Mouse (Mus musculus) ES-E14 (cell line): ENCODE results near the gene Cdc25a. TPM values are rescaled to one million over a fixed set of nuclear protein-coding genes. Genes with fewer than 3 reads are reported as not detected.

Experiments used
- DNase-seq: peaks from one replicate; pipeline ENCODE4 v3.0.0-alpha.2; 2013; ENCODE audit warnings: low read depth, low spot score
- H3K27ac ChIP-seq: 2 replicates; pipeline ENCODE4 v1.5.1; 2012; ENCODE audit warnings: low read depth, mild to moderate bottlenecking, low read length, moderate library complexity, mixed read lengths; ENCODE audit not compliant: poor library complexity, insufficient read depth, severe bottlenecking
- H3K36me3 ChIP-seq: 2 replicates; pipeline ENCODE4 v1.6.1; 2012; ENCODE audit warnings: mild to moderate bottlenecking, low read length, moderate library complexity, mixed read lengths; ENCODE audit not compliant: control insufficient read depth, poor library complexity, insufficient read depth, severe bottlenecking
- H3K4me1 ChIP-seq, 2 experiments: fragments of 150-350 bp in 1 of 2; sonication (generic) in 1 of 2; 2 replicates each; pipeline ENCODE4 v1.6.1; 2012; ENCODE audit warnings: low read length in 2 of 2, mild to moderate bottlenecking in 1 of 2, mixed read lengths in 1 of 2; ENCODE audit not compliant: control insufficient read depth in 2 of 2, insufficient read depth in 2 of 2, poor library complexity in 1 of 2
- H3K4me3 ChIP-seq, 2 experiments: fragments of 150-350 bp in 1 of 2; sonication (generic) in 1 of 2; 2 replicates each; pipeline ENCODE4 v1.5.1; 2012; ENCODE audit warnings: low read length in 2 of 2, low read depth in 1 of 2, mild to moderate bottlenecking in 1 of 2, mixed read lengths in 1 of 2; ENCODE audit not compliant: insufficient read depth in 1 of 2, poor library complexity in 1 of 2, severe bottlenecking in 1 of 2
- H3K9ac ChIP-seq: 2 replicates; pipeline ENCODE4 v1.6.1; 2012; ENCODE audit warnings: low read depth, mild to moderate bottlenecking, low read length, mixed read lengths; ENCODE audit not compliant: poor library complexity, insufficient read depth, severe bottlenecking
- H3K9me3 ChIP-seq: fragments of 150-350 bp; sonication (generic); 2 replicates; pipeline ENCODE4 v1.6.1; 2012; ENCODE audit warnings: low read depth, mild to moderate bottlenecking, low read length; ENCODE audit not compliant: control insufficient read depth, insufficient read depth
- CHD2 ChIP-seq: IDR thresholded peaks from 2 replicates; pipeline ENCODE4 v1.6.1; 2014; ENCODE audit warnings: mild to moderate bottlenecking, low read depth, low read length, inconsistent platforms
- HCFC1 ChIP-seq: IDR thresholded peaks from 2 replicates; pipeline ENCODE4 v1.6.1; 2012; ENCODE audit warnings: low read length, inconsistent platforms, borderline replicate concordance; ENCODE audit not compliant: insufficient read depth
- MAFK ChIP-seq: IDR thresholded peaks from 2 replicates; pipeline ENCODE4 v1.6.1; 2014; ENCODE audit warnings: mild to moderate bottlenecking, low read depth, low read length, inconsistent platforms; ENCODE audit not compliant: insufficient read depth
- ZC3H11A ChIP-seq: IDR thresholded peaks from 2 replicates; pipeline ENCODE4 v1.6.1; 2012; ENCODE audit warnings: low read depth, mild to moderate bottlenecking, inconsistent platforms, low read length, borderline replicate concordance
- ZNF384 ChIP-seq: IDR thresholded peaks from 2 replicates; pipeline ENCODE4 v1.6.1; 2012; ENCODE audit warnings: low read depth, low read length, inconsistent platforms
- in situ Hi-C, 2 experiments: fragments of 600-800 bp; cut with MboI; formaldehyde crosslinking; loops; one replicate each; pipeline ENCODE4 v1.15.1; 2025; ENCODE audit warnings: low sequenced_read_pairs in 2 of 2, inconsistent platforms in 1 of 2; ENCODE audit not compliant: unreplicated experiment in 2 of 2
- total RNA-seq: library from RNA; depleted of rRNA; stranded (reverse); fragments of 300-350 nt; gene quantifications from 2 replicates; pipeline ENCODE4 v1.2.3, GENCODE M21; 2012; rRNA removed

Gene Cdc25a
- total RNA-seq, 1 experiment, result 58.3 TPM

DNA sequence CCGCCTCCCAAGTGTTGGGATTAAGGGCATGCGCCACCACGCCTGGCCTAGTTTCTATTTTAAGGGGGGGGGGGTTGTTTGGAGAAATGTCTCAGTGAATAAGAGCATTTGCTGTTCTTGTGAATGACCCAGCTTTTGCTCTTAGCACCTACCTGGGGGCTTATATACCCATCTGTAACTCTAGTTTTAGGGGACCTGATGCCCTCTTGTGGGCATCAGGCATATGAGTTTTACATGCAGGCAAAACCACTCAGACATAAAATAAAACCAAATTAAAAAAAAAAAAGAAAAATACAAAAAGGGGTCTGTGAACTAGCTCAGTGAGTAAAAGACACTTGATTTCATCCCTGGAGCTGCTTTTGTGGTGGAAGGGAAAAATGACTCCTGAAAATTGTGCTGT lies 64.0 kb downstream of the Cdc25a start:
- Histone ChIP-seq H3K9me3 (no peaks in the 10 kb centered on the region), H3K36me3 (no peaks in the 10 kb centered on the region), H3K4me3 (no peak overlapping the region), H3K27ac (no peak overlapping the region), H3K9ac (no peak overlapping the region), H3K4me1 (peaks cover 0 to 8% of the 10 kb centered on the region in 2 experiments; a peak in 2 of 4 replicates)
- in situ Hi-C loops, result no loop called here
- DNase-seq, result no peak
- TF ChIP-seq ZNF384, result 0 out of 2 replicates have a peak, but pooled peaks have one; percentile 11
- TF ChIP-seq CHD2, result no peak

DNA sequence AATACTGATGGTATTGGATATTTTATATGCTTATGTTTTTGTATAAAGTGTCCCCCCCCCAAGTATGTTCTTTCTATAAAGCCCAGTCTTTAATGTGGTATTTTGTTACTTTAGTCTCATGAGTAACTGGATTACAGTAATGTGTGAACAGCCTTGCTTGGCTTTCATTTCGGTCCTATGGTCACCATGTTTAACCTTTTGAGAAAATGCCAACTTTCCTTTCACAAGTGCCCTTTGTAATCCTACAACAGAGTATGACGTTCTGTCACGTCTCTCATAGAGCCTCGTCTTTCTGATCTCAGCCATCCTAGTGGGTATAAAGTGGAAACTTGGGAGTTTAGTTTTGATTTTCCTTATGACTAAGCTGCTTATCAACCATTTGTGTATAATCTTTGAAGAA lies 67.4 kb downstream of the Cdc25a start:
- in situ Hi-C loops, result no loop called here

More for the DNA sequence above, 67.4 kb downstream of the Cdc25a start:
- H3K4me1 ChIP-seq, result peaks cover 0 to 8% of the 10 kb centered on the region in 2 experiments; a peak in 2 of 4 replicates
- H3K36me3 ChIP-seq, result no peaks in the 10 kb centered on the region
- TF ChIP-seq ZC3H11A, result no peak
- no peak for TF ChIP-seq MAFK
- no peak for TF ChIP-seq CHD2
- TF ChIP-seq ZNF384, result no peak
- TF ChIP-seq HCFC1, result no peak
- H3K9ac ChIP-seq, result no peak overlapping the region
- no peak for DNase-seq
- no peak overlapping the region for H3K27ac ChIP-seq
- no peaks in the 10 kb centered on the region for H3K9me3 ChIP-seq
- H3K4me3 ChIP-seq, result no peak overlapping the region

Other genes starting within 250 kb of the Cdc25a start
- gene Fbxw24, start 249.5 kb upstream of the Cdc25a start, total RNA-seq, result not detected in 2 replicates
- gene Fbxw25, start 210.9 kb upstream of the Cdc25a start, total RNA-seq, result not detected in 2 replicates
- gene Fbxw18, start 172.9 kb upstream of the Cdc25a start, total RNA-seq, result not detected in 2 replicates
- not detected in 2 replicates for gene Fbxw26, start 129.5 kb upstream of the Cdc25a start, total RNA-seq
- not detected in 2 replicates for gene Fbxw27, start 84.9 kb upstream of the Cdc25a start, total RNA-seq
- 0.31 TPM in 1 of 2 replicates, not detected in the other for gene Spink8, start 63.3 kb upstream of the Cdc25a start, total RNA-seq
- gene Nme6, start 42.8 kb upstream of the Cdc25a start, total RNA-seq, result 37.7 and 46.5 TPM in 2 replicates
- gene Camp, start 26.0 kb upstream of the Cdc25a start, total RNA-seq, result not detected in 2 replicates
- gene Map4, start 55.9 kb downstream of the Cdc25a start, total RNA-seq, result 56.7 and 61.4 TPM in 2 replicates
- gene Smarcc1, start 242.1 kb downstream of the Cdc25a start, total RNA-seq, result 56.9 and 64.3 TPM in 2 replicates
- gene Dhx30, start 242.3 kb downstream of the Cdc25a start, total RNA-seq, result 191 and 204 TPM in 2 replicates